Mouse (Mus musculus): ENCODE data around the gene Zeb2. TPM values are rescaled to one million over a fixed set of nuclear protein-coding genes. Genes with fewer than 3 reads are reported as not detected.

Zeb2 gene
- polyA plus RNA-seq, 1 experiment = 0.54 TPM

DNA sequence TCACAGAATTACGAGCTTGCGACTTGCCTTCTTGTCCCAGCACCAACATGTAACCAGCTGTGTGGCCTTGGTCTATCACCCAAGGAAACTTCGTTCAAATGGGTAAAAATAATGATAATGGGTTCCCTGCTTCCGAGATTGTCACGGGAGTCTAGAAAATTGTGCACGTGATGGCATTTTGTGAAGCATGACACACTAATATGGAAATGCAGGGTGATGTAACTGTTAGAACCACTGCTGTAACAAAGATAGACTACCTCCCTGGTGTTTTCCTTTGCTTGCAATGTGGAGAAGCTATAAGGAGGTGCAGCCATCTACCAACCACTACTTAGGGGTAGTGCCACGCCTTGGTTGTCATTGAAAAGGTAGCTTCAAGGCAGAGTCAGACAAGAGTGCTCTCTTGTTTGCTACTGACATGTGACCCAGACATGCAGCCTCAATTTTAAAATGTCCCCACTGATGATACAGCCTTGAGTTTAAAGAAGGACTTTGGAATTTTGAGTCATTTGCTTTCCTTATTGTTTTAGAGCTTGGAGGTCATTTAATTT, 89.0 kb downstream of the Zeb2 start:
- Histone ChIP-seq H3K27me3 (ENCODE audit: control insufficient read depth) (no peaks in the 10 kb centered on the region), H3K4me3 (replicated peaks) (no peak overlapping the region), H3K36me3 (ENCODE audit: control insufficient read depth) (no peaks in the 10 kb centered on the region; the same call in 1 of the 2 replicates), H3K9me3 (ENCODE audit: control insufficient read depth, low read length) (no peaks in the 10 kb centered on the region), H3K4me1 (ENCODE audit: control insufficient read depth) (peaks cover 13% of the 10 kb centered on the region)
- TF ChIP-seq GATA1 (IDR thresholded peaks at IDR 0.05; ENCODE audit: low read length) (no peak), TAL1 (IDR thresholded peaks at IDR 0.05; ENCODE audit: low read length) (no peak)

GRCm38 (mm10) chr2:45017186-45017800, 99.9 kb downstream of the Zeb2 start:
- no peaks in the 10 kb centered on the region for H3K9me3 ChIP-seq (ENCODE audit: control insufficient read depth, low read length)
- H3K27me3 ChIP-seq (ENCODE audit: control insufficient read depth) = no peaks in the 10 kb centered on the region
- H3K4me3 ChIP-seq (replicated peaks) = no peak overlapping the region
- peaks cover 18% of the 10 kb centered on the region for H3K4me1 ChIP-seq (ENCODE audit: control insufficient read depth)
- H3K36me3 ChIP-seq (ENCODE audit: control insufficient read depth) = peaks cover 69% of the 10 kb centered on the region
- no peak for TF ChIP-seq GATA1 (IDR thresholded peaks at IDR 0.05; ENCODE audit: low read length)
- no peak for TF ChIP-seq TAL1 (IDR thresholded peaks at IDR 0.05; ENCODE audit: low read length)

DNA sequence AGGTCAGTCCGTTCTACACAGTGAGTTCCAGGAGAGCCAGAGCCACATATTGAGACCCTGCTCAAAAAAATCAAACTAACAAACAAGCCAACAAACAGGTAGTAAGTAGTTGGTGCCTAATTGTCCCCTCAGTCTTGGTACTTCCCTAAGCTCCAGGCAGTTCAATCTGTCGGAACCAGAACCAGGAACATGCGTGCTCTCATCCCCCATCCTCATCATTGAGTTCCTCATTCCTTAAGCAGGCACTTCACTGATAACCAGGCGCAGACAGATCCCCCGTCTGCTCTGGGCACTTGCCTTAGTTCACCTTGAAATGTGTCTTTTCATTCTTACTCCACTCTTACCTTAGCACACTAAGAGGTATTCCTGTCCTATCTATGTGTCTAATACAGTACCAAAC, 103.9 kb downstream of the Zeb2 start:
- no peaks in the 10 kb centered on the region for H3K9me3 ChIP-seq (ENCODE audit: control insufficient read depth, low read length)
- no peak for TF ChIP-seq TAL1 (IDR thresholded peaks at IDR 0.05; ENCODE audit: low read length)
- TF ChIP-seq GATA1 (IDR thresholded peaks at IDR 0.05; ENCODE audit: low read length) = no peak
- H3K4me1 ChIP-seq (ENCODE audit: control insufficient read depth) = peaks cover 12% of the 10 kb centered on the region
- H3K36me3 ChIP-seq (ENCODE audit: control insufficient read depth) = peaks cover 69% of the 10 kb centered on the region
- no peaks in the 10 kb centered on the region for H3K27me3 ChIP-seq (ENCODE audit: control insufficient read depth)
- no peak overlapping the region for H3K4me3 ChIP-seq (replicated peaks)

DNA sequence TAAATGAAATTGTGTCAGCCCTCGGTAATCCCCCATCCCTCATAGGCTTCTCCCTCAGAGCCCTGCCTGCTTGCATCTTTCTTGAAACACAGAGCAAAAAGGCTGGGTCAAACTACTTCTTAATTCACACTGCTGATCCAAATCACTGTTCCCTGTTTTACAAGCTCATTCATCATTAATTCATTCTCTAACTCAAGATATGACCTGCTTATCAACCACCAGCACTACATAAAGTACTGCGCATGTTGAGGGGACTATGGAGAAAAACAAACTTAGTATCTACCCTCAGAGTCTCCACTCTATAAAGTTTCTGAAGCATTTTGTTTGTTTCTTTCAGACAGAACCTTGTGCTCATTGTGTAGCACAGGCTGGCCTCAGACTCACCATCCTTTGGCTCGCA, 104.5 kb downstream of the Zeb2 start:
- Histone ChIP-seq H3K4me1 (ENCODE audit: control insufficient read depth) (peaks cover 12% of the 10 kb centered on the region), H3K36me3 (ENCODE audit: control insufficient read depth) (peaks cover 66% of the 10 kb centered on the region), H3K27me3 (ENCODE audit: control insufficient read depth) (no peaks in the 10 kb centered on the region), H3K9me3 (ENCODE audit: control insufficient read depth, low read length) (no peaks in the 10 kb centered on the region), H3K4me3 (replicated peaks) (no peak overlapping the region)
- TF ChIP-seq GATA1 (IDR thresholded peaks at IDR 0.05; ENCODE audit: low read length) (no peak), TAL1 (IDR thresholded peaks at IDR 0.05; ENCODE audit: low read length) (no peak)

DNA sequence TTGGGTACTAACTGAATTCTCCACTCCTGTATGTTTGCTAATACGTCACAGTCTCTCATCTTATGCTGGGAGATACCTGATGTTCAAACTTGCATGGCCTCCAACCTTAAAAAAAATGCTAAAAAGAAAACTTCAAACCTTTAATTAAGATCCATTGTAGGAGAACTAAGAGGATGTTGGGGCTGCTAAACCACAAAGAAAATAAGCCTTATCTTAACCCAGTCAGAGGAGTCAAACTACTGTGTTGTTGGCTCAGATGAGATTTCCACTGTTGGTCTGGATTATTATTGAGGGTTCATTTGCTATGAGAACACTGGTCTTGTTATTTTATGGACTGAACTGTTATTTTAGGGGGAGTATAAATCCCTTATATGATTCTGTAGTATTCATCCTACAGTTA, 106.5 kb downstream of the Zeb2 start:
- H3K9me3 ChIP-seq (ENCODE audit: control insufficient read depth, low read length) = no peaks in the 10 kb centered on the region
- peaks cover 12% of the 10 kb centered on the region for H3K4me1 ChIP-seq (ENCODE audit: control insufficient read depth)
- no peak for TF ChIP-seq GATA1 (IDR thresholded peaks at IDR 0.05; ENCODE audit: low read length)
- H3K36me3 ChIP-seq (ENCODE audit: control insufficient read depth) = peaks cover 62% of the 10 kb centered on the region
- H3K27me3 ChIP-seq (ENCODE audit: control insufficient read depth) = no peaks in the 10 kb centered on the region
- no peak overlapping the region for H3K4me3 ChIP-seq (replicated peaks)

- H3K27me3 ChIP-seq (ENCODE audit: control insufficient read depth) = no peaks in the 10 kb centered on the region
- no peak for TF ChIP-seq GATA1 (IDR thresholded peaks at IDR 0.05; ENCODE audit: low read length)
- TF ChIP-seq TAL1 (IDR thresholded peaks at IDR 0.05; ENCODE audit: low read length) = no peak
Measured at GRCm38 (mm10) chr2:44999906-45000305, 117.3 kb downstream of the Zeb2 start.

DNA sequence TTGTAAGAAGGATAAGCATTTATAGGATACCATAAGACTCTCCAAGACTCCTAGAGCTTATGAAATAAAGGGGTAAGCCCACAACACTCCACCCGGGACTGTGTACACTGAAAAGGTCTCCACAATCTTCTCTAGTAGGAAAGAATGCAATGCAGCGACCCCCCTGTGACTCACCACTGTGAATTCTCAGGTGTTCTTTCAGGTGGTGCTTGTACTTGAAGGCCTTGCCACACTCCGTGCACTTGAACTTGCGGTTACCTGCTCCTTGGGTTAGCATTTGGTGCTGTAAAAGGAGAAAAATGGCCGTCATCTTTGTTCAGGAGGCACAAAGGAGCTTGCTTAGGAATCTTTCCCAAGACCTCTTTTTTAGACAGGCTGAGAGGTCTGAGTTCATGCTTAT, 118.5 kb downstream of the Zeb2 start:
- peaks cover 82% of the 10 kb centered on the region for H3K36me3 ChIP-seq (ENCODE audit: control insufficient read depth)

More at GRCm38 (mm10) chr2:44999906-45000305, 117.3 kb downstream of the Zeb2 start:
- Histone ChIP-seq H3K36me3 (ENCODE audit: control insufficient read depth) (peaks cover 74% of the 10 kb centered on the region), H3K4me3 (replicated peaks) (no peak overlapping the region), H3K9me3 (ENCODE audit: control insufficient read depth, low read length) (no peaks in the 10 kb centered on the region), H3K4me1 (ENCODE audit: control insufficient read depth) (no peaks in the 10 kb centered on the region)

GRCm38 (mm10) chr2:44981646-44982045, 135.5 kb downstream of the Zeb2 start:
- no peak for TF ChIP-seq TAL1 (IDR thresholded peaks at IDR 0.05; ENCODE audit: low read length)
- no peak for TF ChIP-seq GATA1 (IDR thresholded peaks at IDR 0.05; ENCODE audit: low read length)
- peaks cover 8% of the 10 kb centered on the region for H3K4me1 ChIP-seq (ENCODE audit: control insufficient read depth)
- peaks cover 2% of the 10 kb centered on the region for H3K36me3 ChIP-seq (ENCODE audit: control insufficient read depth)
- peaks cover 10% of the 10 kb centered on the region for H3K27me3 ChIP-seq (ENCODE audit: control insufficient read depth)
- H3K9me3 ChIP-seq (ENCODE audit: control insufficient read depth, low read length) = no peaks in the 10 kb centered on the region
- no peak overlapping the region for H3K4me3 ChIP-seq (replicated peaks)

More for the DNA sequence above, 118.5 kb downstream of the Zeb2 start:
- Histone ChIP-seq H3K9me3 (ENCODE audit: control insufficient read depth, low read length) (no peaks in the 10 kb centered on the region), H3K27me3 (ENCODE audit: control insufficient read depth) (no peaks in the 10 kb centered on the region), H3K4me1 (ENCODE audit: control insufficient read depth) (no peaks in the 10 kb centered on the region), H3K4me3 (replicated peaks) (no peak overlapping the region)
- TF ChIP-seq GATA1 (IDR thresholded peaks at IDR 0.05; ENCODE audit: low read length) (no peak), TAL1 (IDR thresholded peaks at IDR 0.05; ENCODE audit: low read length) (no peak)

DNA sequence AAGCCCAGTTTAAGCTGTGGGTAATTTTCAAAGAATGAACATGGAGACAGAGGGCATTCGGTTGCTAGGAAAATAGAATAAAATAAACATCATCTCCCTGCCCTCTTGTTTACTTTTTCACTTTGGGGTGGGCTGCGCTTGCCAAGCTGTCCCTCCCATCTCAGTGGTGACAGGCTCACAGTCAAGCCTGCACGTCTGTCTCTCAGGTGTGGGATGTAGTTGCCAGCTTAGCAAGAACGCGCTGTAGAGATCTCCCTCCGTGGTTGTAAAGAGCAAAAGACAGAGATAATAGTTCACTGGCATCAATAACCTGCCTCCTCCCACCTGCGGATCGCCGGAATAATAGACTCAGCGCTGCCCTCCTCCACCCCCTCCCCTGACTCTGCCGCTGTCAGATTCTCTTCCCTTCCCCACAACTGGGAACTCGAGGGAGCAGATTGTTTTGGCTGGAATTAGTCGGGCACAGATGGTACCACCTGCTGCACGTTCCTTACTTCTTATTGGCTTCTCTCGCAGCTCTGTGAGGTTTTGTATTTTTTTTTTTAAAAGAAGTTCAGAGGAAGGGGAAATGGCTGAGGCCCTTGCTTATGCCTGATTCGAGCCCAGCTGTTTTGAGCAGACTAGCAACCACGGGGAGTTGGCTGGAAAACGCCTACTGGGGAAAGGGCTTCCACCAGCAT, 138.0 kb downstream of the Zeb2 start:
- Histone ChIP-seq H3K4me1 (ENCODE audit: control insufficient read depth) (peaks cover 21% of the 10 kb centered on the region), H3K9me3 (ENCODE audit: control insufficient read depth, low read length) (no peaks in the 10 kb centered on the region), H3K36me3 (ENCODE audit: control insufficient read depth) (no peaks in the 10 kb centered on the region), H3K4me3 (replicated peaks) (no peak overlapping the region), H3K27me3 (ENCODE audit: control insufficient read depth) (peaks cover 10% of the 10 kb centered on the region)
- TF ChIP-seq GATA1 (IDR thresholded peaks at IDR 0.05; ENCODE audit: low read length) (no peak), TAL1 (IDR thresholded peaks at IDR 0.05; ENCODE audit: low read length) (no peak)
